Mouse (Mus musculus) common myeloid progenitor, adult 5-6 weeks (primary cell): ENCODE measurements around the gene Olfr1380. TPM values are rescaled to one million over a fixed set of nuclear protein-coding genes. Genes with fewer than 3 reads are reported as not detected.

Experiments used
- total RNA-seq: library from RNA; stranded (forward); fragments of 200-1000, 187-1606 nt; gene quantifications from 2 replicates; pipeline ENCODE4 v1.2.3, GENCODE M21; 2017

Gene Olfr1380
- total RNA-seq, 1 experiment from 2014 or later: not detected

Other genes with a start within 250 kb of the Olfr1380 start
- gene Olfr1391, start 234.1 kb upstream of the Olfr1380 start, total RNA-seq: not detected in 2 replicates
- gene Olfr1390, start 221.7 kb upstream of the Olfr1380 start, total RNA-seq: not detected in 2 replicates
- gene Olfr1389, start 133.8 kb upstream of the Olfr1380 start, total RNA-seq: not detected in 2 replicates
- 0.05 and 0.37 TPM in 2 replicates for gene Olfr1388, start 120.3 kb upstream of the Olfr1380 start, total RNA-seq
- not detected in 2 replicates for gene Olfr1387, start 101.5 kb upstream of the Olfr1380 start, total RNA-seq
- gene Olfr1386, start 91.8 kb upstream of the Olfr1380 start, total RNA-seq: not detected in 2 replicates
- not detected in 2 replicates for gene Olfr1385, start 67.8 kb upstream of the Olfr1380 start, total RNA-seq
- gene Olfr1384, start 50.2 kb upstream of the Olfr1380 start, total RNA-seq: not detected in 2 replicates
- not detected in 2 replicates for gene Olfr1383, start 37.2 kb upstream of the Olfr1380 start, total RNA-seq
- not detected in 2 replicates for gene Olfr1382, start 28.6 kb upstream of the Olfr1380 start, total RNA-seq
- not detected in 2 replicates for gene Olfr1381, start 13.4 kb upstream of the Olfr1380 start, total RNA-seq
- gene Flt4, start 52.4 kb downstream of the Olfr1380 start, total RNA-seq: 0.09 TPM in 1 of 2 replicates, not detected in the other
- gene Scgb3a1, start 106.7 kb downstream of the Olfr1380 start, total RNA-seq: not detected in 2 replicates
- 96.7 and 119 TPM in 2 replicates for gene Cnot6, start 155.8 kb downstream of the Olfr1380 start, total RNA-seq
- gene Gfpt2, start 237.3 kb downstream of the Olfr1380 start, total RNA-seq: 0.97 and 2.5 TPM in 2 replicates